Mouse (Mus musculus) testis, adult 10 weeks (tissue): ENCODE measurements around the gene Bpi. TPM values are rescaled to one million over a fixed set of nuclear protein-coding genes. Genes with fewer than 3 reads are reported as not detected.

Experiments used
- polyA plus RNA-seq: library from polyadenylated mRNA; stranded (reverse); fragments of 350-450 nt; fragmentation: Illumina TruSeq; extraction: RNeasy Lipid Tissue Mini Kit (QIAGEN cat#74804); gene quantifications from one replicate; pipeline ENCODE4 v1.2.3, GENCODE M21; 2014; ENCODE audit warnings: low read depth, low replicate concordance

The Bpi gene
- polyA plus RNA-seq: 13.3 TPM

GRCm38 (mm10) chr2:158258005-158258418, at the start of gene Bpi:
Gene Bpi, plus strand, starts transcription at chr2:158258094.

GRCm38 (mm10) chr2:158228670-158229502, 29.0 kb upstream of the Bpi start, which contains the start of gene D630003M21Rik:
Gene D630003M21Rik, minus strand, starts transcription at chr2:158229222.

GRCm38 (mm10) chr2:158305948-158306695, 48.2 kb downstream of the Bpi start, which contains the start of gene Lbp:
Gene Lbp, plus strand, starts transcription at chr2:158306493.

Other genes starting within 250 kb of the Bpi start
- 13.9 TPM for gene Tti1, start 229.7 kb upstream of the Bpi start, polyA plus RNA-seq
- gene Rprd1b, start 229.6 kb upstream of the Bpi start, polyA plus RNA-seq: 6.8 TPM
- gene Tgm2, start 111.7 kb upstream of the Bpi start, polyA plus RNA-seq: 0.67 TPM
- gene D630003M21Rik, start 28.9 kb upstream of the Bpi start, polyA plus RNA-seq: 0.21 TPM
- 4.3 TPM for gene Lbp, start 48.4 kb downstream of the Bpi start, polyA plus RNA-seq
- gene Snhg11, start 117.5 kb downstream of the Bpi start, polyA plus RNA-seq: 4.5 TPM
- 39.1 TPM for gene Ralgapb, start 151.8 kb downstream of the Bpi start, polyA plus RNA-seq
- gene Adig, start 244.5 kb downstream of the Bpi start, polyA plus RNA-seq: 9.5 TPM